In the genomic region with DNA sequence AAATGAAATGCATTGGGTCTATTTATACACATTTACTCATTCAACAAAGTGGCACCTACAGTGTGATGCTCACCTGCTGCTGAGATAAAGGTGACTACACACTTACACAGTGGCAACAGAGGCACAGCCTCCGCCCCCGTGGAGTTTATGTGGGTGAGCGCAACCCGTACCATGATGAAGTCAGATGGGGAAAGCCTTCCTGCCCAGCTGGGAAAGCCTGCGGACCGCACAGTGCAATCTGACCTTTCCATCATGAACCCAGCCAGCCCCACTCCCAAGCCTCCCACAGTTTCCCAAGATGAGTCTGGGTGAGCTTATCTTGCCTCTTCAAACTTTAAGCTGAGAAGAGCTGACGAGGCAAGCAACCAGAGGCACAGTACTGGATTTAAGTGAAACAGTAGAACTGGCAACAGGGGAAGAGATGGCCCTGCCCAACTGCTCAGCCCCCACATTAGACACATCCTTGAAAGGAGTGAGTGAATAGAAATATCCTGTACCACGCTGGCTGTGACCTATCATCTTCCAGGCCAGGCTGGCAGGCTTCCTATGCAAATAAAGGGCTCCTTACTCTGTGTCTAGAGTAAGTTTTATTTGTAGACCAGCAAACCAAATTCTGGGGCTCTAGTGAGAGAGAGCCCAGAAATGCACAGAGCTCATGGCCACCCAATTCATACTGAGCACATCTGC, we compare ENCODE assay signal across 16 mouse cellular contexts. TPM values are rescaled to one million over a fixed set of nuclear protein-coding genes. Genes with fewer than 3 reads are reported as not detected.
DNase-seq lines count a peak whose midpoint lies in the region; ATAC-seq and TF ChIP-seq lines count a peak whose summit lies in the region.
"Had no signal": no experiment of that assay in that cellular context is flagged by ENCODE, and none has a peak within 500 bp of the region (broad histone marks: within the 10 kb centered on the region; RNA-seq: fewer than 3 reads in every experiment).

No protein-coding gene starts in this region.

- peaks cover 24% of the 10 kb centered on the region for H3K4me1 ChIP-seq in heart, embryonic 13.5 days
- 0 out of 2 replicates have a peak, but pooled peaks cover 3% of the 10 kb centered on the region for H3K4me1 ChIP-seq in heart, adult 2 months (ENCODE audit: control insufficient read depth, insufficient read depth, low read length)
- H3K4me1 ChIP-seq in midbrain, embryonic 13.5 days (replicated peaks), result no peaks in the 10 kb centered on the region
- H3K4me1 ChIP-seq: forebrain, embryonic 12.5 days; midbrain, embryonic 12.5 days had no signal

- peak overlapping the region; percentile 70 for H3K27ac ChIP-seq in heart, embryonic 13.5 days (replicated peaks)
- H3K27ac ChIP-seq in heart, adult 2 months, result no peak overlapping the region
- no peak overlapping the region for H3K27ac ChIP-seq in midbrain, embryonic 13.5 days
- H3K27ac ChIP-seq: forebrain, embryonic 12.5 days; hindbrain, postnatal 0 days; layer of hippocampus, adult 2 months; midbrain, embryonic 12.5 days; neural tube, embryonic 13.5 days had no signal

- H3K36me3 ChIP-seq in heart, embryonic 13.5 days, result no peaks in the 10 kb centered on the region
- H3K36me3 ChIP-seq in heart, adult 2 months (ENCODE audit: control insufficient read depth, insufficient read depth, low read length), result no peaks in the 10 kb centered on the region
- no peaks in the 10 kb centered on the region for H3K36me3 ChIP-seq in midbrain, embryonic 13.5 days
- H3K36me3 ChIP-seq: forebrain, embryonic 12.5 days; midbrain, embryonic 12.5 days; neural tube, embryonic 13.5 days had no signal

- H3K27me3 ChIP-seq in heart, embryonic 13.5 days (replicated peaks), result no peaks in the 10 kb centered on the region
- H3K27me3 ChIP-seq in heart, adult 2 months (ENCODE audit: control insufficient read depth, insufficient read depth, low read length), result no peaks in the 10 kb centered on the region
- no peaks in the 10 kb centered on the region for H3K27me3 ChIP-seq in midbrain, embryonic 13.5 days
- H3K27me3 ChIP-seq: forebrain, embryonic 12.5 days; midbrain, embryonic 12.5 days; neural tube, embryonic 13.5 days had no signal

- TF ChIP-seq CTCF in heart, adult 2 months (IDR thresholded peaks at IDR 0.05), result no peak

- ATAC-seq in heart, embryonic 13.5 days (ENCODE audit: extremely low read depth, insufficient number of reproducible peaks, low FRiP score, low TSS enrichment), result no peak
- ATAC-seq in midbrain, embryonic 13.5 days, result no peak
- ATAC-seq: hindbrain, postnatal 0 days had no signal

- H3K4me3 ChIP-seq in heart, embryonic 13.5 days, result no peak overlapping the region
- no peak overlapping the region for H3K4me3 ChIP-seq in heart, adult 2 months
- no peak overlapping the region for H3K4me3 ChIP-seq in midbrain, embryonic 13.5 days (replicated peaks)
- H3K4me3 ChIP-seq: forebrain, embryonic 12.5 days; layer of hippocampus, adult 2 months; midbrain, embryonic 12.5 days; neural tube, embryonic 13.5 days had no signal

- H3K79me2 ChIP-seq in heart, adult 2 months (replicated peaks; ENCODE audit: control insufficient read depth, insufficient read depth, low read length), result no peaks in the 10 kb centered on the region

- 43% methylated on average over 8 of the region's 8 CpGs for WGBS in heart, embryonic 13.5 days
- WGBS in heart, adult 2 months, result 49% methylated on average over 8 of the region's 8 CpGs
- WGBS in midbrain, embryonic 13.5 days, result 85% methylated on average over 8 of the region's 8 CpGs

- intact Hi-C loops in heart, adult 2 months (cut with DNase I), result no loop called here
- intact Hi-C loops in heart, postnatal 10 days (cut with DNase I), result no loop called here

- H3K4me2 ChIP-seq in heart, embryonic 13.5 days, result peak overlapping the region; percentile 52; the same call in 1 of the 2 replicates
- H3K4me2 ChIP-seq in midbrain, embryonic 13.5 days (replicated peaks), result no peak overlapping the region
- H3K4me2 ChIP-seq: forebrain, embryonic 12.5 days; midbrain, embryonic 12.5 days; neural tube, embryonic 13.5 days had no signal

- no peak for DNase-seq in heart, adult 2 months
- DNase-seq in testis, postnatal 14 days (ENCODE audit: low spot score), result peak; percentile 7
- DNase-seq in testis, postnatal 10 days (ENCODE audit: low spot score), result no peak
- DNase-seq in heart, postnatal 10 days, result peak; percentile 15 to 19
- no peak for DNase-seq in frontal cortex, postnatal 36 days (ENCODE audit: low spot score in 2 of 2)
- DNase-seq in gastrocnemius, postnatal 4 days (ENCODE audit: low spot score in 2 of 2), result no peak
- DNase-seq: adrenal gland, postnatal 25 days; left cerebral cortex, postnatal 4 days had no signal

- TF ChIP-seq POLR2A in heart, adult 2 months (IDR thresholded peaks at IDR 0.05; ENCODE audit: insufficient read depth, low read depth, low read length), result no peak

- H3K9me3 ChIP-seq in heart, embryonic 13.5 days, result no peaks in the 10 kb centered on the region
- no peaks in the 10 kb centered on the region for H3K9me3 ChIP-seq in midbrain, embryonic 13.5 days
- H3K9me3 ChIP-seq: forebrain, embryonic 12.5 days; midbrain, embryonic 12.5 days; neural tube, embryonic 13.5 days had no signal

- no peak for TF ChIP-seq EP300 in heart, adult 2 months (IDR thresholded peaks at IDR 0.05; ENCODE audit: insufficient read depth, low read depth, low read length)

- H3K9ac ChIP-seq in heart, embryonic 13.5 days, result no peak overlapping the region
- no peak overlapping the region for H3K9ac ChIP-seq in heart, adult 2 months (ENCODE audit: low read depth, low read length)
- no peak overlapping the region for H3K9ac ChIP-seq in midbrain, embryonic 13.5 days (replicated peaks)
- H3K9ac ChIP-seq: forebrain, embryonic 12.5 days; midbrain, embryonic 12.5 days; neural tube, embryonic 13.5 days had no signal

RNA-seq across cellular contexts. Expression of a gene that starts 22.1 kb away (rescaled TPM):
- polyA plus RNA-seq in heart, embryonic 13.5 days (2015; fragmentation: Nextera tagmentation; extraction: Ambion mirVana), result 0.07 and 0.14 TPM in 2 replicates
- total RNA-seq in heart, adult 2 months (2021), result under 1 TPM; 0.10 to 0.14 TPM
- not detected in 2 replicates for polyA plus RNA-seq in heart, adult 2 months (2012; rRNA removed)
- not detected for total RNA-seq in heart, postnatal 10 days (2021)
- total RNA-seq in gastrocnemius, postnatal 4 days (2021), result not detected
- polyA plus RNA-seq in midbrain, embryonic 13.5 days (2015; fragmentation: Nextera tagmentation; extraction: Ambion mirVana), result 0.09 TPM in 2 replicates
- total RNA-seq: adrenal gland, postnatal 25 days; gastrocnemius, adult 8-10 months; hindbrain, postnatal 0 days; layer of hippocampus, adult 2 months; left cerebral cortex, postnatal 4 days had no signal
- polyA plus RNA-seq: hindbrain, postnatal 0 days; neural tube, embryonic 13.5 days had no signal

Comparison
In these comparisons a context has a peak if more than half of its experiments do, and no peak if none do; other contexts are left out.
1. DNase-seq: peak in testis, postnatal 14 days (single experiment) and heart, postnatal 10 days (2 of 2); none in heart, adult 2 months (0 of 2), testis, postnatal 10 days (single experiment), frontal cortex, postnatal 36 days (0 of 2) and gastrocnemius, postnatal 4 days (0 of 2).